20 mouse cellular contexts compared by ENCODE assay signal in the genomic region with DNA sequence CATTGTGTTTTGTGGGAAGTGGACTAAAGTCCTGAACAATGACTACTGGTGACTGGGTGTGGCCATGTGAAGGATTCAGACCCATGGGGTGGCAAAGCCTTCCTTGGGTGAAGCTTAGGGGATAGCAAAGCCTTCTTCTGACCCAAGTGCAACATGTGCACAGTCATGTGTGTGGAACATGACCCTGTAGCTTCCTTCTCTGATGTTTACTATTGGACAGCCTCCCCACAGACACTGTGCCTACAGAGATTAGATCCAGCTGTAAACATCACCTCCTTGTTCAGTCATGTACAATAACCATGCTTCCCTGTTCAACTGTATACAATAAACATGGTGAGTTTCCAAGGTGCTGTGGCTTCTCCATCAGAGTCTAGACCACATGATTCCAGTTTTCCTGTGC.
"Had no signal": no experiment of that assay in that cellular context is flagged by ENCODE, and none has a peak within 500 bp of the region (broad histone marks: within the 10 kb centered on the region; RNA-seq: fewer than 3 reads in every experiment).

No protein-coding gene starts in this region.

- H3K9me3 ChIP-seq: limb, embryonic 12.5 days; limb, embryonic 15.5 days; neural tube, embryonic 12.5 days; neural tube, embryonic 15.5 days; stomach, embryonic 15.5 days had no signal

- H3K4me1 ChIP-seq: limb, embryonic 12.5 days; limb, embryonic 15.5 days; neural tube, embryonic 12.5 days; neural tube, embryonic 15.5 days; stomach, embryonic 15.5 days had no signal

- H3K27ac ChIP-seq: kidney, postnatal 0 days; layer of hippocampus, adult 2 months; limb, embryonic 12.5 days; limb, embryonic 15.5 days; neural tube, embryonic 12.5 days; neural tube, embryonic 15.5 days; stomach, embryonic 15.5 days had no signal

- DNase-seq: kidney, postnatal 25 days; layer of hippocampus, postnatal 36 days; left cerebral cortex, postnatal 4 days; lung, embryonic 14.5 days; lung, postnatal 10 days; lung, postnatal 4 days; midbrain, embryonic 14.5 days; right cerebral cortex, adult 18-20 months; right cerebral cortex, postnatal 25 days; spleen, adult 18-20 months; thymus, postnatal 25 days had no signal

- H3K27me3 ChIP-seq: limb, embryonic 12.5 days; limb, embryonic 15.5 days; neural tube, embryonic 12.5 days; neural tube, embryonic 15.5 days; stomach, embryonic 15.5 days had no signal

- H3K4me2 ChIP-seq: limb, embryonic 12.5 days; limb, embryonic 15.5 days; lung, embryonic 14.5 days; midbrain, embryonic 11.5 days; neural tube, embryonic 12.5 days; neural tube, embryonic 15.5 days; stomach, embryonic 15.5 days had no signal

- H3K4me3 ChIP-seq: layer of hippocampus, adult 2 months; limb, embryonic 12.5 days; limb, embryonic 15.5 days; neural tube, embryonic 12.5 days; neural tube, embryonic 15.5 days; stomach, embryonic 15.5 days had no signal

- H3K9ac ChIP-seq: limb, embryonic 12.5 days; limb, embryonic 15.5 days; lung, embryonic 14.5 days; neural tube, embryonic 12.5 days; neural tube, embryonic 15.5 days; stomach, embryonic 15.5 days had no signal

- ATAC-seq: intestine, postnatal 0 days had no signal

- H3K36me3 ChIP-seq: limb, embryonic 12.5 days; limb, embryonic 15.5 days; neural tube, embryonic 12.5 days; neural tube, embryonic 15.5 days; stomach, embryonic 15.5 days had no signal
